Mouse (Mus musculus): ENCODE results near the gene Ginm1. TPM values are rescaled to one million over a fixed set of nuclear protein-coding genes. Genes with fewer than 3 reads are reported as not detected.
A peak's percentile ranks its signal among the peaks of the same experiment; 100 is the strongest.

Ginm1 gene
- polyA plus RNA-seq, 1 experiment: 14.5 TPM

- no peaks in the 10 kb centered on the region for H3K27me3 ChIP-seq (ENCODE audit: control insufficient read depth, insufficient read depth, insufficient read length)
- peaks cover 75% of the 10 kb centered on the region for H3K36me3 ChIP-seq (ENCODE audit: control insufficient read depth, insufficient read depth)
- TF ChIP-seq USF1 (IDR thresholded peaks at IDR 0.05; ENCODE audit: low read depth): no peak
- no peak for TF ChIP-seq CEBPB (IDR thresholded peaks at IDR 0.05; ENCODE audit: low read depth)
- no peak for TF ChIP-seq CTCF (IDR thresholded peaks at IDR 0.05; ENCODE audit: control insufficient read depth, insufficient read depth, insufficient read length)
- no peak for TF ChIP-seq FOSL1 (IDR thresholded peaks at IDR 0.05; ENCODE audit: insufficient read depth, low read length, poor library complexity, severe bottlenecking)
- no peak for TF ChIP-seq MYOG (IDR thresholded peaks at IDR 0.05; ENCODE audit: control insufficient read depth, extremely low read depth, insufficient read length)
- TF ChIP-seq MAX (IDR thresholded peaks at IDR 0.05): no peak
- TF ChIP-seq MYOD1 (IDR thresholded peaks at IDR 0.05; ENCODE audit: control insufficient read depth, insufficient read length, low read depth): no peak
- no peaks in the 10 kb centered on the region for H3K79me3 ChIP-seq (ENCODE audit: low read depth)
- no peaks in the 10 kb centered on the region for H3K79me2 ChIP-seq (ENCODE audit: control insufficient read depth, insufficient read depth)
- no peak overlapping the region for H3K4me3 ChIP-seq (ENCODE audit: insufficient read depth, poor library complexity, severe bottlenecking)
- H3ac ChIP-seq (ENCODE audit: control insufficient read depth, insufficient read length, low read depth): no peak overlapping the region
These were observed 17.3 kb upstream of the Ginm1 start for GRCm38 (mm10) chr10:7809937-7810336.

GRCm38 (mm10) chr10:7802519-7803140 is 10.0 kb upstream of the Ginm1 start:
- TF ChIP-seq MAX (IDR thresholded peaks at IDR 0.05) (no peak), CTCF (IDR thresholded peaks at IDR 0.05; ENCODE audit: control insufficient read depth, insufficient read depth, insufficient read length) (no peak), MYOD1 (IDR thresholded peaks at IDR 0.05; ENCODE audit: control insufficient read depth, insufficient read length, low read depth) (no peak), CEBPB (IDR thresholded peaks at IDR 0.05; ENCODE audit: low read depth) (no peak), USF1 (IDR thresholded peaks at IDR 0.05; ENCODE audit: low read depth) (no peak), FOSL1 (IDR thresholded peaks at IDR 0.05; ENCODE audit: insufficient read depth, low read length, poor library complexity, severe bottlenecking) (no peak), MYOG (IDR thresholded peaks at IDR 0.05; ENCODE audit: control insufficient read depth, extremely low read depth, insufficient read length) (no peak)
- Histone ChIP-seq H3K4me3 (ENCODE audit: insufficient read depth, poor library complexity, severe bottlenecking) (no peak overlapping the region), H3K79me3 (ENCODE audit: low read depth) (no peaks in the 10 kb centered on the region), H3ac (ENCODE audit: control insufficient read depth, insufficient read length, low read depth) (no peak overlapping the region), H3K27me3 (ENCODE audit: control insufficient read depth, insufficient read depth, insufficient read length) (no peaks in the 10 kb centered on the region), H3K79me2 (ENCODE audit: control insufficient read depth, insufficient read depth) (no peaks in the 10 kb centered on the region), H3K36me3 (ENCODE audit: control insufficient read depth, insufficient read depth) (peaks cover 95% of the 10 kb centered on the region)

- Histone ChIP-seq H3K27me3 (ENCODE audit: control insufficient read depth, insufficient read depth, insufficient read length) (no peaks in the 10 kb centered on the region), H3K36me3 (ENCODE audit: control insufficient read depth, insufficient read depth) (peaks cover 97% of the 10 kb centered on the region), H3K4me3 (ENCODE audit: insufficient read depth, poor library complexity, severe bottlenecking) (no peak overlapping the region), H3K79me3 (ENCODE audit: low read depth) (no peaks in the 10 kb centered on the region), H3ac (ENCODE audit: control insufficient read depth, insufficient read length, low read depth) (no peak overlapping the region), H3K79me2 (ENCODE audit: control insufficient read depth, insufficient read depth) (peaks cover 4% of the 10 kb centered on the region)
- no peak for TF ChIP-seq MYOG (IDR thresholded peaks at IDR 0.05; ENCODE audit: control insufficient read depth, extremely low read depth, insufficient read length)
- no peak for TF ChIP-seq CEBPB (IDR thresholded peaks at IDR 0.05; ENCODE audit: low read depth)
- TF ChIP-seq FOSL1 (IDR thresholded peaks at IDR 0.05; ENCODE audit: insufficient read depth, low read length, poor library complexity, severe bottlenecking): no peak
- TF ChIP-seq CTCF (IDR thresholded peaks at IDR 0.05; ENCODE audit: control insufficient read depth, insufficient read depth, insufficient read length): no peak
- TF ChIP-seq MYOD1 (IDR thresholded peaks at IDR 0.05; ENCODE audit: control insufficient read depth, insufficient read length, low read depth): no peak
- no peak for TF ChIP-seq USF1 (IDR thresholded peaks at IDR 0.05; ENCODE audit: low read depth)
- no peak for TF ChIP-seq MAX (IDR thresholded peaks at IDR 0.05)
These were observed 8.6 kb upstream of the Ginm1 start for GRCm38 (mm10) chr10:7801258-7801657.

GRCm38 (mm10) chr10:7792254-7792750 is 322 bp downstream of the Ginm1 start:
- H3K4me3 ChIP-seq (ENCODE audit: insufficient read depth, poor library complexity, severe bottlenecking): peak overlapping the region; percentile 92
- peaks cover 42% of the 10 kb centered on the region for H3K36me3 ChIP-seq (ENCODE audit: control insufficient read depth, insufficient read depth)
- no peak for TF ChIP-seq CTCF (IDR thresholded peaks at IDR 0.05; ENCODE audit: control insufficient read depth, insufficient read depth, insufficient read length)
- TF ChIP-seq MAX (IDR thresholded peaks at IDR 0.05): no peak
- TF ChIP-seq MYOD1 (IDR thresholded peaks at IDR 0.05; ENCODE audit: control insufficient read depth, insufficient read length, low read depth): no peak
- no peak for TF ChIP-seq FOSL1 (IDR thresholded peaks at IDR 0.05; ENCODE audit: insufficient read depth, low read length, poor library complexity, severe bottlenecking)
- no peak for TF ChIP-seq USF1 (IDR thresholded peaks at IDR 0.05; ENCODE audit: low read depth)
- TF ChIP-seq MYOG (IDR thresholded peaks at IDR 0.05; ENCODE audit: control insufficient read depth, extremely low read depth, insufficient read length): no peak
- TF ChIP-seq CEBPB (IDR thresholded peaks at IDR 0.05; ENCODE audit: low read depth): no peak
- no peaks in the 10 kb centered on the region for H3K27me3 ChIP-seq (ENCODE audit: control insufficient read depth, insufficient read depth, insufficient read length)
- H3ac ChIP-seq (ENCODE audit: control insufficient read depth, insufficient read length, low read depth): peak overlapping the region; percentile 95
- H3K79me3 ChIP-seq (ENCODE audit: low read depth): peaks cover 38% of the 10 kb centered on the region
- peaks cover 57% of the 10 kb centered on the region for H3K79me2 ChIP-seq (ENCODE audit: control insufficient read depth, insufficient read depth)

GRCm38 (mm10) chr10:7787319-7787718 is 5.3 kb downstream of the Ginm1 start:
- TF ChIP-seq MYOG (IDR thresholded peaks at IDR 0.05; ENCODE audit: control insufficient read depth, extremely low read depth, insufficient read length) (no peak), USF1 (IDR thresholded peaks at IDR 0.05; ENCODE audit: low read depth) (no peak), MYOD1 (IDR thresholded peaks at IDR 0.05; ENCODE audit: control insufficient read depth, insufficient read length, low read depth) (no peak), MAX (IDR thresholded peaks at IDR 0.05) (no peak), CTCF (IDR thresholded peaks at IDR 0.05; ENCODE audit: control insufficient read depth, insufficient read depth, insufficient read length) (no peak), CEBPB (IDR thresholded peaks at IDR 0.05; ENCODE audit: low read depth) (no peak), FOSL1 (IDR thresholded peaks at IDR 0.05; ENCODE audit: insufficient read depth, low read length, poor library complexity, severe bottlenecking) (no peak)
- Histone ChIP-seq H3ac (ENCODE audit: control insufficient read depth, insufficient read length, low read depth) (no peak overlapping the region), H3K36me3 (ENCODE audit: control insufficient read depth, insufficient read depth) (peaks cover 20% of the 10 kb centered on the region), H3K79me2 (ENCODE audit: control insufficient read depth, insufficient read depth) (peaks cover 18% of the 10 kb centered on the region), H3K4me3 (ENCODE audit: insufficient read depth, poor library complexity, severe bottlenecking) (no peak overlapping the region), H3K79me3 (ENCODE audit: low read depth) (peaks cover 14% of the 10 kb centered on the region), H3K27me3 (ENCODE audit: control insufficient read depth, insufficient read depth, insufficient read length) (no peaks in the 10 kb centered on the region)

Measured in C2C12 (cell line).